Mouse (Mus musculus) C2C12 (cell line): ENCODE measurements around the gene Clpb.

ENCODE experiments used
- CTCF ChIP-seq: IDR thresholded peaks from one replicate; pipeline ENCODE4 v1.5.1; 2011; ENCODE audit not compliant: control insufficient read depth, insufficient read depth, insufficient read length
- MAX ChIP-seq: IDR thresholded peaks from one replicate; pipeline ENCODE4 v1.6.1; 2011; ENCODE audit warnings: mild to moderate bottlenecking, control low read depth
- USF1 ChIP-seq: IDR thresholded peaks from one replicate; pipeline ENCODE4 v1.6.1; 2011; ENCODE audit warnings: low read depth, mild to moderate bottlenecking, control low read depth, moderate library complexity

DNA sequence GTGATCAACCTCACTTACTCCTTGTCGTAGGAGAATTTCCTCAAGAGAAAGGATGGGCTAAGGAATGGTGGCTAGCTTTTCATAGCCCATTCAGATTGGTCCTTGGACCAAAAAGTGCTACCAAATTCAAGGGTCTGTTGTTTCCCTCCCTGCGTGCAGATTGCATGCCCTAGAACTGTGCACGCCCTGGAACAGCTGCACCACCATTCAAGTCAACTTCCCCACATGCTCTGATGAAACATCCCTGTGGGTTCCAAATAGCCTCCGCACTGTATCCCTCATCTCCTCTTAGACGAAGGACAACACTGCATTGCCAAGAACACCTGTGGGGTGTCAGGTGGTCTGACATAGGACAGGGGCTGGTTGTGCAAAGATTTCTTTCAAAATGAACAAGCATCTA is 90.1 kb downstream of the Clpb start:
- no peak for TF ChIP-seq CTCF
- TF ChIP-seq USF1, result no peak
- TF ChIP-seq MAX, result no peak
